Mouse (Mus musculus) C2C12 (cell line): ENCODE results near the gene Srrm3. TPM values are rescaled to one million over a fixed set of nuclear protein-coding genes. Genes with fewer than 3 reads are reported as not detected.

Experiments
- H3K27me3 ChIP-seq: one replicate; pipeline ENCODE4 v1.6.1; 2011; ENCODE audit not compliant: control insufficient read depth, insufficient read depth, insufficient read length
- H3K36me3 ChIP-seq: one replicate; pipeline ENCODE4 v1.6.1; 2011; ENCODE audit not compliant: control insufficient read depth, insufficient read depth
- H3K4me3 ChIP-seq: one replicate; pipeline ENCODE4 v1.5.1; 2011; ENCODE audit warnings: mild to moderate bottlenecking, control low read depth; ENCODE audit not compliant: poor library complexity, insufficient read depth, severe bottlenecking
- H3K79me2 ChIP-seq: one replicate; pipeline ENCODE4 v1.6.1; 2011; ENCODE audit not compliant: control insufficient read depth, insufficient read depth
- H3K79me3 ChIP-seq: one replicate; pipeline ENCODE4 v1.6.1; 2011; ENCODE audit warnings: low read depth, control low read depth
- H3ac ChIP-seq: one replicate; pipeline ENCODE3; 2011; ENCODE audit warnings: low read depth; ENCODE audit not compliant: control insufficient read depth, insufficient read length
- CEBPB ChIP-seq: IDR thresholded peaks from one replicate; pipeline ENCODE4 v1.6.1; 2011; ENCODE audit warnings: low read depth, mild to moderate bottlenecking, control low read depth, moderate library complexity
- CTCF ChIP-seq: IDR thresholded peaks from one replicate; pipeline ENCODE4 v1.5.1; 2011; ENCODE audit not compliant: control insufficient read depth, insufficient read depth, insufficient read length
- FOSL1 ChIP-seq: IDR thresholded peaks from one replicate; pipeline ENCODE4 v1.8.0; 2011; ENCODE audit warnings: mild to moderate bottlenecking, low read length; ENCODE audit not compliant: poor library complexity, insufficient read depth, severe bottlenecking
- MAX ChIP-seq: IDR thresholded peaks from one replicate; pipeline ENCODE4 v1.6.1; 2011; ENCODE audit warnings: mild to moderate bottlenecking, control low read depth
- MYOD1 ChIP-seq: IDR thresholded peaks from one replicate; pipeline ENCODE4 v1.6.1; 2011; ENCODE audit warnings: low read depth; ENCODE audit not compliant: control insufficient read depth, insufficient read length
- MYOG ChIP-seq: IDR thresholded peaks from one replicate; pipeline ENCODE4 v1.6.1; 2011; ENCODE audit not compliant: control insufficient read depth, insufficient read length; ENCODE audit errors: extremely low read depth
- USF1 ChIP-seq: IDR thresholded peaks from one replicate; pipeline ENCODE4 v1.6.1; 2011; ENCODE audit warnings: low read depth, mild to moderate bottlenecking, control low read depth, moderate library complexity
- long read RNA-seq, 2 experiments: library from polyadenylated mRNA; unstranded; transcript quantifications; one replicate each; pipeline ENCODE4 v2.0.0; 2019 to 2020
- polyA plus RNA-seq: library from polyadenylated mRNA; unstranded; fragments of >200 nt; fragmentation: generic; extraction: Trizol; gene quantifications from one replicate; pipeline ENCODE4 v1.2.1, GENCODE M21; 2012; ENCODE audit warnings: missing spikeins

The Srrm3 gene
- polyA plus RNA-seq = not detected
- long read RNA-seq, experiment 1 = 0 reads
- long read RNA-seq, experiment 2 = 0 reads

DNA sequence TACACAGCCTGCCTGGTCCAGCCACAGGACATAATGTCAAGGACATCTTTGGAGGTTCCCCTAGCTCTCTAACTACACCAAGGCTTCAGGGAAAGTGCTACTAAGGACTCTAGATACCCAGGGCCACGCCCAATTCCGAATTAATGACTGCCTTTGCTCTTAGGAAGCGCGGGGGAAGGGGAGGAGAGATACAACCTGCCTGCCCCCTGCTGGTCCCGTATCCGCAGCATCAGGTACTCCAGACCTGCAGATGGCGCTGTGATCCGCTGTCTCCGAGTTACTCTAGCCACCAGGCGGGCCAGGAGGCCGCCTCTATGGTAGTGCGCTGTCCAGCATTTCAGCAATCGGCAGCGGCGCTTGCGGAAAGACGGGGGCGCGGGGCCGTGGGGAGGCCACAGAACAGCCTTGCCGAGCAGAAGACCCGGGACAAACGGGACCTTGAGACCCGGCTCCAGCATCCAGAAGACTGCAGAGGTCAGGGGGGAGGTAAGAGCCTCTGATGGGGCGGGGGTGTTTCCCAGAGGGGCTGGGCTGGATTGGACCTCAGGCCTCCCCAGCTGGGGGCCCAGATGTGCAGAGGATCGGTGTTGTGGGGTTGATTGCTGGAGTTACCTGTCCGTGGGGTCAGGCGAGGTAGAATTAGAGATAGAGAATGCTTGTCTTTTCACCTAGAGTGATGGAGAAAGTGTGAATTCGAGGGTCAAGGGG, at the start of gene Srrm3:
TSS of gene Srrm3 (plus strand) at position 336 of the 708 bp plus-strand sequence.
- Histone ChIP-seq H3K27me3 (peaks cover 26% of the 10 kb centered on the region), H3K4me3 (no peak within 1 kb of the TSS), H3ac (no peak within 1 kb of the TSS), H3K36me3 (no peaks in the 10 kb centered on the region), H3K79me3 (no peaks in the 10 kb centered on the region), H3K79me2 (no peaks in the 10 kb centered on the region)
- TF ChIP-seq MAX (peak; percentile 81), CEBPB (no peak), MYOD1 (no peak), MYOG (no peak), CTCF (peak; percentile 98)

DNA sequence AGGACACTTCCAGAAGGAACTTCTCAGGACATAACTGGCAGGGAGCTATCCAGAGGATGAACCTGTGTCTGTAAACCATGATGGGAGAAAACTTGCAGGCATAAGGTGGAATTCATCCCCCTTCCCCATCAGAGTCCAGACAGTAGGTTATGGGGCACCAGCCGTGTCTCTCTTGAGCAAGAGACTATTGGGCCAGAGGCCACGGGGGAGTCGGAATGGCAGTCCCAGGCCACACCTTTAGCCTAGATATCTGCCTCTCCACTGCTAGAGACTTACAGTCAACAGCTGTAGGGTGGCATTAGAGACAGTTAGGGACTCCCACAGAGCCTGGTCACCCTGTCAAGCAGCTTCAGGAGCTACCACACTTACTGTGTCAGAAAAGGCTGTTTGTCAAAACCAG, 44.8 kb upstream of the Srrm3 start:
- no peak overlapping the region for H3K4me3 ChIP-seq
- no peaks in the 10 kb centered on the region for H3K36me3 ChIP-seq
- H3K27me3 ChIP-seq = no peaks in the 10 kb centered on the region
- no peak overlapping the region for H3ac ChIP-seq
- no peaks in the 10 kb centered on the region for H3K79me3 ChIP-seq
- no peaks in the 10 kb centered on the region for H3K79me2 ChIP-seq
- no peak for TF ChIP-seq FOSL1
- no peak for TF ChIP-seq USF1

DNA sequence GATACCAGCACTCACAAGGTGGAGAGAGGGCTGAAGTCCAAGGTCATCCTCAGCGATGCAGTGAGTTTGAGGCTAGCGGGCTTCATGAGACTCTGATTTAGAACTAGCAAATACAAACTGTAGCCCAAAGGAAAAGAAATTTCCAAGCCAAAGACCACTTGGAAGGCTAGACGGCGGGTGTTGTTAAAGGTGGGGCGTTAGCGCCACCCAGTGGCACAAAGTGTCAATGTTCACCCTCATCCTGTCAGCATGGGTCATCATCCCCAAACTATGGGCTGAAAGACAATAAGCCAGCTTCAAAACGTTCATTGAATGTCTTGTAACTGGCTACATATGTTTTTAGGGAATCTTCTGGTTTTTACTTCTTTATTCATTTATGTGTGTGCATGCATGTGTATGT, 43.2 kb upstream of the Srrm3 start:
- Histone ChIP-seq H3K79me2 (no peaks in the 10 kb centered on the region), H3K36me3 (no peaks in the 10 kb centered on the region), H3K79me3 (no peaks in the 10 kb centered on the region), H3K27me3 (peaks cover 3% of the 10 kb centered on the region), H3K4me3 (no peak overlapping the region), H3ac (no peak overlapping the region)
- no peak for TF ChIP-seq MYOG
- peak; percentile 84 for TF ChIP-seq CTCF

DNA sequence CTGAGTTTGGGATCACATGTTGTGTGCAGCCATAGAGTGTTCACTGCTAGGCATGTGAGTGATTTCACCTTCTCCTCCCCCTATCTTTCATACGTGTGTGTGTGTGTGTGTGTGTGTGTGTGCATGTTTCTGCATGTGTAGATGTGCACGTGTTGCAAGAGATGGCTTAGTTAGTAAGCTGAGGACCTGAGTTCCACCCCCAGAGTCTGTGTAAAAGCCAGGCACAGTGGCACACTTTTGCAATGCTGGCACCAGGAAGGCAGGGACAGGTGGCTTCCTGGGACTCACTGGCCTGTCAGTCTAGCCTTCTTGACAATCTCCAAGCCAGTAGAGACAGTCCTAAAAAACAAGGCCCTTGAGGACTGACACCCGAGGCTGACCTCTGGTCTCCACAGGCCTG, 41.7 kb upstream of the Srrm3 start:
- no peaks in the 10 kb centered on the region for H3K79me3 ChIP-seq
- H3K79me2 ChIP-seq = no peaks in the 10 kb centered on the region
- no peak overlapping the region for H3K4me3 ChIP-seq
- H3K27me3 ChIP-seq = peaks cover 5% of the 10 kb centered on the region
- no peaks in the 10 kb centered on the region for H3K36me3 ChIP-seq
- H3ac ChIP-seq = no peak overlapping the region
- TF ChIP-seq USF1 = no peak
- TF ChIP-seq MAX = no peak
- TF ChIP-seq MYOG = no peak
- no peak for TF ChIP-seq CTCF

DNA sequence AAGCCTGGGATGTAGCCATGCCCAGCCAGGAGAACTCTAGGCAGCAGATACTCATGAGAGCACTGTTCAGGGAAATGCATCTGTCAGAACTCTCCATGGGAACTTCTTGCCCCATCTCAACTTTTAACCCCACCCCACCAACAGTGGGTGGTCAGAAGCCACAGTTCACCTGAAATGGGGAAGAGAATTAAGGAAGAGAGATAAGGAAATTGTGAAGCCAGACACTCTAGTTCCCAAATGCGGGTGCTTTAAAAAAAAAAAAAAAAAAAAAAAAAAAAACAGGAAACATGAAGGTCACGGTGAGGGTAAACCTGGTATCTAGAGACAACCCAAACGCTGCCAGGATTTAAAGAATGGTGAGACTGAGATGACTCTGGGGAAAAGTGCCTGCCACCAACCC, 34.2 kb upstream of the Srrm3 start:
- no peak overlapping the region for H3K4me3 ChIP-seq
- H3K79me3 ChIP-seq = no peaks in the 10 kb centered on the region
- peaks cover 9% of the 10 kb centered on the region for H3K27me3 ChIP-seq
- no peak overlapping the region for H3ac ChIP-seq
- H3K79me2 ChIP-seq = no peaks in the 10 kb centered on the region
- TF ChIP-seq MYOG (no peak), CTCF (no peak)
- no peaks in the 10 kb centered on the region for H3K36me3 ChIP-seq

DNA sequence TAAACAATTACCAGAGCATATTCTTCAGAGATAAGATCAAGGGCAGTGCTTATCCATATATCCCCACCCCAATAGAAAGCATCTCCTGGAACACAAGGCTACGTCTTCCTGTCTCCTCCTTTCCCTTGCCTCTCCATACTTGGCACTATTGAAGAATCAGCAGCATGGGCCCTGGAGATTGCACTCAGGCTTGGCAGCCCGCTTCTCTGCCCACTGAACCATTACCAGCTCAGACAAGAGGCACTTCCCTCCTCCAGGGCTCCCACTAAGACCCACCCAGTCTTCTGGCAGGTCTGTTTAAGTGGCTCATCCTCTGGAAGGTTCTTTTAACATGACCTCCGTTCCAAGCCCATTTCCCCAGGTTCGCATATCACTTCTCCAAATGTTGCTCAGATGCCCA, 30.1 kb upstream of the Srrm3 start:
- H3K36me3 ChIP-seq = peaks cover 1% of the 10 kb centered on the region
- no peak overlapping the region for H3ac ChIP-seq
- no peaks in the 10 kb centered on the region for H3K27me3 ChIP-seq
- peaks cover 29% of the 10 kb centered on the region for H3K79me3 ChIP-seq
- TF ChIP-seq MYOG = no peak
- no peak for TF ChIP-seq MAX
- TF ChIP-seq CEBPB = no peak
- no peak for TF ChIP-seq FOSL1
- no peak for TF ChIP-seq USF1
- TF ChIP-seq CTCF = no peak
- no peak for TF ChIP-seq MYOD1
- peaks cover 32% of the 10 kb centered on the region for H3K79me2 ChIP-seq
- H3K4me3 ChIP-seq = no peak overlapping the region
